ENCODE assay signal across 17 mouse cellular contexts in genomic region chr14:60368769-60369666, GRCm38 (mm10). TPM values are rescaled to one million over a fixed set of nuclear protein-coding genes. Genes with fewer than 3 reads are reported as not detected.
DNase-seq lines count a peak whose midpoint lies in the region; ATAC-seq lines count a peak whose summit lies in the region.
"Had no signal": no experiment of that assay in that cellular context is flagged by ENCODE, and none has a peak within 500 bp of the region (broad histone marks: within the 10 kb centered on the region; RNA-seq: fewer than 3 reads in every experiment).

No protein-coding gene starts in this region.

- H3K27me3 ChIP-seq in hindbrain, embryonic 15.5 days = no peaks in the 10 kb centered on the region
- H3K27me3 ChIP-seq in hindbrain, embryonic 10.5 days (ENCODE audit: insufficient read depth, poor library complexity, severe bottlenecking) = no peaks in the 10 kb centered on the region
- 0 out of 2 replicates have a peak, but pooled peaks cover 4% of the 10 kb centered on the region for H3K27me3 ChIP-seq in forebrain, embryonic 12.5 days
- H3K27me3 ChIP-seq in midbrain, embryonic 15.5 days (replicated peaks) = no peaks in the 10 kb centered on the region
- H3K27me3 ChIP-seq: lung, embryonic 15.5 days had no signal

- H3K4me1 ChIP-seq in hindbrain, embryonic 15.5 days (replicated peaks) = no peaks in the 10 kb centered on the region
- H3K4me1 ChIP-seq in hindbrain, embryonic 10.5 days (replicated peaks) = peaks cover 21% of the 10 kb centered on the region
- H3K4me1 ChIP-seq in forebrain, embryonic 12.5 days = peaks cover 23% of the 10 kb centered on the region
- H3K4me1 ChIP-seq in midbrain, embryonic 15.5 days = peaks cover 13% of the 10 kb centered on the region; the same call in 1 of the 2 replicates
- H3K4me1 ChIP-seq: lung, embryonic 15.5 days had no signal

- H3K9ac ChIP-seq in hindbrain, embryonic 15.5 days = no peak overlapping the region
- H3K9ac ChIP-seq in forebrain, embryonic 12.5 days = no peak overlapping the region
- H3K9ac ChIP-seq in midbrain, embryonic 15.5 days = no peak overlapping the region
- H3K9ac ChIP-seq: heart, embryonic 12.5 days; lung, embryonic 15.5 days had no signal

- no peak for DNase-seq in hindbrain, embryonic 10.5 days (ENCODE audit: low spot score)
- peak; percentile 53 to 61 for DNase-seq in cerebellum, postnatal 14 days
- DNase-seq in right cerebral cortex, postnatal 10 days (ENCODE audit: low spot score in 2 of 2) = no peak
- no peak for DNase-seq in urinary bladder, postnatal 4 days (ENCODE audit: low spot score in 2 of 2)
- no peak for DNase-seq in adrenal gland, postnatal 10 days
- DNase-seq: embryo, embryonic 11 days; gastrocnemius, postnatal 25 days; heart, postnatal 4 days; kidney, adult 9 months; spleen, adult 18-20 months; thymus, postnatal 14 days had no signal

- WGBS in hindbrain, embryonic 15.5 days = 61% methylated on average over 9 of the region's 9 CpGs
- 66% methylated on average over 9 of the region's 9 CpGs for WGBS in hindbrain, embryonic 10.5 days
- 24% methylated on average over 9 of the region's 9 CpGs for WGBS in forebrain, embryonic 12.5 days
- 31% methylated on average over 9 of the region's 9 CpGs for WGBS in midbrain, embryonic 15.5 days

- H3K27ac ChIP-seq in hindbrain, embryonic 15.5 days (replicated peaks) = no peak overlapping the region
- no peak overlapping the region for H3K27ac ChIP-seq in hindbrain, embryonic 10.5 days
- peak overlapping the region; percentile 63 for H3K27ac ChIP-seq in forebrain, embryonic 12.5 days
- no peak overlapping the region for H3K27ac ChIP-seq in midbrain, embryonic 15.5 days
- H3K27ac ChIP-seq: lung, embryonic 15.5 days had no signal

- H3K4me3 ChIP-seq in hindbrain, embryonic 15.5 days = no peak overlapping the region
- H3K4me3 ChIP-seq in hindbrain, embryonic 10.5 days = no peak overlapping the region
- no peak overlapping the region for H3K4me3 ChIP-seq in forebrain, embryonic 12.5 days (replicated peaks)
- H3K4me3 ChIP-seq in midbrain, embryonic 15.5 days = no peak overlapping the region
- H3K4me3 ChIP-seq: heart, embryonic 12.5 days; lung, embryonic 15.5 days had no signal

- no peak overlapping the region for H3K4me2 ChIP-seq in hindbrain, embryonic 15.5 days
- no peak overlapping the region for H3K4me2 ChIP-seq in forebrain, embryonic 12.5 days
- no peak overlapping the region for H3K4me2 ChIP-seq in midbrain, embryonic 15.5 days
- H3K4me2 ChIP-seq: heart, embryonic 12.5 days; lung, embryonic 15.5 days had no signal

- H3K36me3 ChIP-seq in hindbrain, embryonic 15.5 days = no peaks in the 10 kb centered on the region
- no peaks in the 10 kb centered on the region for H3K36me3 ChIP-seq in hindbrain, embryonic 10.5 days
- H3K36me3 ChIP-seq in forebrain, embryonic 12.5 days (replicated peaks) = no peaks in the 10 kb centered on the region
- no peaks in the 10 kb centered on the region for H3K36me3 ChIP-seq in midbrain, embryonic 15.5 days (replicated peaks)
- H3K36me3 ChIP-seq: heart, embryonic 12.5 days; lung, embryonic 15.5 days had no signal

- peak; percentile 35; the same call in 1 of the 2 replicates for ATAC-seq in hindbrain, embryonic 15.5 days (ENCODE audit: low FRiP score, low read depth)
- peak; percentile 33; the same call in 1 of the 2 replicates for ATAC-seq in forebrain, embryonic 12.5 days (ENCODE audit: low FRiP score)
- peak; percentile 34 for ATAC-seq in midbrain, embryonic 15.5 days (replicated peaks)

- H3K9me3 ChIP-seq in hindbrain, embryonic 15.5 days = no peaks in the 10 kb centered on the region
- no peaks in the 10 kb centered on the region for H3K9me3 ChIP-seq in hindbrain, embryonic 10.5 days
- H3K9me3 ChIP-seq in forebrain, embryonic 12.5 days = no peaks in the 10 kb centered on the region
- no peaks in the 10 kb centered on the region for H3K9me3 ChIP-seq in midbrain, embryonic 15.5 days
- H3K9me3 ChIP-seq: heart, embryonic 12.5 days; lung, embryonic 15.5 days had no signal

RNA-seq across cellular contexts. Expression of gene Amer2, which starts 4.0 kb away (rescaled TPM):
- 29.9 and 33.9 TPM in 2 replicates for polyA plus RNA-seq in hindbrain, embryonic 15.5 days (2015; fragmentation: Nextera tagmentation; extraction: Ambion mirVana)
- polyA plus RNA-seq in hindbrain, embryonic 10.5 days (2016; fragmentation: Nextera tagmentation; extraction: Ambion mirVana) = 8.2 and 13.5 TPM in 2 replicates
- 37.5 and 38.6 TPM in 2 replicates for polyA plus RNA-seq in forebrain, embryonic 12.5 days (2016; fragmentation: Nextera tagmentation; extraction: Ambion mirVana)
- polyA plus RNA-seq in midbrain, embryonic 15.5 days (2015; fragmentation: Nextera tagmentation; extraction: Ambion mirVana) = 31.3 and 35.0 TPM in 2 replicates
- total RNA-seq in adrenal gland, postnatal 10 days (2021) = 1 to 10 TPM; 2.4 to 3.4 TPM
- total RNA-seq: MEL had no signal

Comparison
In these comparisons a context has a peak if more than half of its experiments do, and no peak if none do; other contexts are left out.
1. DNase-seq: peak in cerebellum, postnatal 14 days (2 of 2); none in hindbrain, embryonic 10.5 days (single experiment), right cerebral cortex, postnatal 10 days (0 of 2), urinary bladder, postnatal 4 days (0 of 2) and adrenal gland, postnatal 10 days (single experiment).
2. Peak in every context shown above with its lines, with median percentiles within 50 percentile points of each other: ATAC-seq.